Mouse (Mus musculus) neural tube, embryonic 15.5 days (tissue): ENCODE measurements around the gene Gm6337. TPM values are rescaled to one million over a fixed set of nuclear protein-coding genes. Genes with fewer than 3 reads are reported as not detected.
"Not testable (repeated sequence)": the region's sequence is repeated elsewhere in the genome, so short reads cannot be mapped to it uniquely, and the experiment has no call there.

Experiments
- ATAC-seq: fragments of 200-750 bp; cut with Nextera tagmentation; 2 replicates; pipeline ENCODE4 v1.8.0; 2017; ENCODE audit warnings: mild to moderate bottlenecking, moderate TSS enrichment, moderate library complexity; ENCODE audit not compliant: low FRiP score
- H3K27ac ChIP-seq: fragments of 300-500 bp; sonication (generic); replicated peaks from 2 replicates; pipeline ENCODE4 v1.5.1; 2015; ENCODE audit warnings: mild to moderate bottlenecking, inconsistent platforms
- H3K27me3 ChIP-seq: fragments of 300-500 bp; sonication (generic); replicated peaks from 2 replicates; pipeline ENCODE4 v1.6.1; 2015; ENCODE audit warnings: inconsistent platforms
- H3K36me3 ChIP-seq: fragments of 300-500 bp; sonication (generic); 2 replicates; pipeline ENCODE4 v1.6.1; 2015; ENCODE audit warnings: inconsistent platforms
- H3K4me1 ChIP-seq: fragments of 300-500 bp; sonication (generic); 2 replicates; pipeline ENCODE4 v1.6.1; 2015; ENCODE audit warnings: inconsistent platforms
- H3K4me2 ChIP-seq: fragments of 300-500 bp; sonication (generic); 2 replicates; pipeline ENCODE4 v1.6.1; 2015; ENCODE audit warnings: inconsistent platforms, mild to moderate bottlenecking, moderate library complexity
- H3K4me3 ChIP-seq: fragments of 300-500 bp; sonication (generic); replicated peaks from 2 replicates; pipeline ENCODE4 v1.5.1; 2015; ENCODE audit warnings: mild to moderate bottlenecking, inconsistent platforms
- H3K9ac ChIP-seq: fragments of 300-500 bp; sonication (generic); replicated peaks from 2 replicates; pipeline ENCODE4 v1.6.1; 2015; ENCODE audit warnings: mild to moderate bottlenecking, inconsistent platforms
- H3K9me3 ChIP-seq: fragments of 300-500 bp; sonication (generic); replicated peaks from 2 replicates; pipeline ENCODE4 v1.6.1; 2016; ENCODE audit warnings: inconsistent platforms
- WGBS: fragments of 180-500 bp; shearing (Covaris S2); methylation state at CpG from one replicate; pipeline ENCODE4 v1.1.7; 2015; ENCODE audit warnings: mixed read lengths; 5-methylcytosine and 5-hydroxymethylcytosine counted together
- polyA plus RNA-seq: library from polyadenylated mRNA; unstranded; fragments of >200 nt; fragmentation: Nextera tagmentation; extraction: Ambion mirVana; gene quantifications from 2 replicates; pipeline ENCODE4 v1.2.1, GENCODE M21; 2015

Gene Gm6337
- not detected in 2 replicates for polyA plus RNA-seq

- H3K4me2 ChIP-seq, H3K36me3 ChIP-seq, H3K9me3 ChIP-seq, H3K27me3 ChIP-seq, H3K4me1 ChIP-seq, H3K27ac ChIP-seq, ATAC-seq, H3K9ac ChIP-seq, H3K4me3 ChIP-seq: not testable (repeated sequence)
- 82% methylated on average over 4 of the region's 4 CpGs for WGBS
Measured at GRCm38 (mm10) chr14:6058167-6058566, at the start of gene Gm6337. Gene Gm6337, minus strand, starts transcription at chr14:6058267.

GRCm38 (mm10) chr14:6107500-6107899, 49.4 kb upstream of the Gm6337 start:
- not testable (repeated sequence) for H3K27ac ChIP-seq, H3K27me3 ChIP-seq, H3K9me3 ChIP-seq, H3K4me1 ChIP-seq, ATAC-seq, H3K36me3 ChIP-seq, H3K9ac ChIP-seq
- WGBS, result 8% methylated on average over 8 of the region's 9 CpGs
- peak overlapping the region; percentile 53 for H3K4me2 ChIP-seq
- peak overlapping the region; percentile 43 for H3K4me3 ChIP-seq

GRCm38 (mm10) chr14:6093842-6094241, 35.8 kb upstream of the Gm6337 start, which contains the start of gene Gm8206:
Gene Gm8206, minus strand, starts transcription at chr14:6093942.
- not testable (repeated sequence) for H3K27ac ChIP-seq, H3K9ac ChIP-seq, H3K4me3 ChIP-seq, H3K9me3 ChIP-seq, H3K36me3 ChIP-seq, ATAC-seq, H3K27me3 ChIP-seq, H3K4me1 ChIP-seq, H3K4me2 ChIP-seq
- WGBS, result 98% methylated on average over 3 of the region's 3 CpGs

Other genes starting within 250 kb of the Gm6337 start
- not detected in 2 replicates for gene Gm3424, start 227.9 kb downstream of the Gm6337 start, polyA plus RNA-seq
- gene Gm8237, start 177.9 kb downstream of the Gm6337 start, polyA plus RNA-seq, result 1.0 and 1.9 TPM in 2 replicates
- 3.8 and 5.5 TPM in 2 replicates for gene Gm3248, start 96.5 kb downstream of the Gm6337 start, polyA plus RNA-seq
- not detected in 2 replicates for gene Gm3453, start 79.1 kb downstream of the Gm6337 start, polyA plus RNA-seq
- gene Gm8206, start 35.7 kb upstream of the Gm6337 start, polyA plus RNA-seq, result 4.6 and 6.7 TPM in 2 replicates
- gene Gm3468, start 50.4 kb upstream of the Gm6337 start, polyA plus RNA-seq, result 3.8 and 6.2 TPM in 2 replicates
- not detected in 2 replicates for gene Gm3476, start 67.5 kb upstream of the Gm6337 start, polyA plus RNA-seq
- gene Gm21560, start 161.0 kb upstream of the Gm6337 start, polyA plus RNA-seq, result not detected in 2 replicates
- 6.5 and 8.7 TPM in 2 replicates for gene Gm3411, start 229.0 kb upstream of the Gm6337 start, polyA plus RNA-seq
- gene Gm21103, start 246.6 kb upstream of the Gm6337 start, polyA plus RNA-seq, result not detected in 2 replicates